Mouse (Mus musculus) midbrain, postnatal 0 days (tissue): ENCODE data around the gene Cyp20a1. TPM values are rescaled to one million over a fixed set of nuclear protein-coding genes. Genes with fewer than 3 reads are reported as not detected.

Experiments used
- ATAC-seq: fragments of 200-750 bp; cut with Nextera tagmentation; 2 replicates; pipeline ENCODE4 v1.8.0; 2017; ENCODE audit warnings: moderate number of reproducible peaks, mild to moderate bottlenecking, moderate TSS enrichment, moderate library complexity; ENCODE audit not compliant: low FRiP score
- DNase-seq: peaks from one replicate; pipeline ENCODE4 v3.0.0-alpha.2; 2015; ENCODE audit warnings: low spot score
- H3K27ac ChIP-seq: fragments of 300-500 bp; sonication (generic); 2 replicates; pipeline ENCODE4 v1.5.1; 2014; ENCODE audit warnings: low read depth, mild to moderate bottlenecking, low read length, mixed read lengths
- H3K27me3 ChIP-seq: fragments of 300-500 bp; sonication (generic); 2 replicates; pipeline ENCODE4 v1.6.1; 2014; ENCODE audit warnings: low read length, control low read depth, mixed read lengths; ENCODE audit not compliant: insufficient read depth
- H3K36me3 ChIP-seq: fragments of 300-500 bp; sonication (generic); 2 replicates; pipeline ENCODE4 v1.6.1; 2014; ENCODE audit warnings: low read length, control low read depth, mixed read lengths; ENCODE audit not compliant: insufficient read depth
- H3K4me1 ChIP-seq: fragments of 300-500 bp; sonication (generic); 2 replicates; pipeline ENCODE4 v1.6.1; 2014; ENCODE audit warnings: mild to moderate bottlenecking, control low read depth, antibody characterized with exemption, low read length, mixed read lengths; ENCODE audit not compliant: insufficient read depth
- H3K4me2 ChIP-seq: fragments of 300-500 bp; sonication (generic); 2 replicates; pipeline ENCODE4 v1.6.1; 2014; ENCODE audit warnings: low read depth, mild to moderate bottlenecking, low read length, mixed read lengths; ENCODE audit not compliant: poor library complexity, severe bottlenecking
- H3K4me3 ChIP-seq: fragments of 300-500 bp; sonication (generic); 2 replicates; pipeline ENCODE4 v1.5.1; 2014; ENCODE audit warnings: low read depth, mild to moderate bottlenecking, low read length, moderate library complexity
- H3K9ac ChIP-seq: fragments of 300-500 bp; sonication (generic); replicated peaks from 2 replicates; pipeline ENCODE4 v1.6.1; 2014; ENCODE audit warnings: mild to moderate bottlenecking, low read length, moderate library complexity, mixed read lengths; ENCODE audit not compliant: poor library complexity, severe bottlenecking
- H3K9me3 ChIP-seq: fragments of 300-500 bp; sonication (generic); 2 replicates; pipeline ENCODE4 v1.6.1; 2016; ENCODE audit warnings: low read length, control low read depth
- CTCF ChIP-seq: IDR thresholded peaks from 2 replicates; pipeline ENCODE4 v1.5.1; 2016; ENCODE audit warnings: antibody characterized with exemption, mild to moderate bottlenecking
- WGBS: fragments of 180-500 bp; shearing (Covaris S2); extraction: QIAGEN DNeasy Blood & Tissue Kit; methylation state at CpG from one replicate; pipeline ENCODE4 v1.1.7; 2014; 5-methylcytosine and 5-hydroxymethylcytosine counted together
- polyA plus RNA-seq: library from polyadenylated mRNA; unstranded; fragments of >200 nt; fragmentation: Nextera tagmentation; extraction: Ambion mirVana; gene quantifications from 2 replicates; pipeline ENCODE4 v1.2.1, GENCODE M21; 2015
- total RNA-seq: library from RNA; depleted of rRNA; stranded (reverse); fragments of >200 nt; gene quantifications from 2 replicates; pipeline ENCODE4 v1.2.3, GENCODE M21; 2014

Cyp20a1 gene
- total and polyA plus RNA-seq, 2 experiments from 2014 or later = 11.6 to 12.7 TPM

DNA sequence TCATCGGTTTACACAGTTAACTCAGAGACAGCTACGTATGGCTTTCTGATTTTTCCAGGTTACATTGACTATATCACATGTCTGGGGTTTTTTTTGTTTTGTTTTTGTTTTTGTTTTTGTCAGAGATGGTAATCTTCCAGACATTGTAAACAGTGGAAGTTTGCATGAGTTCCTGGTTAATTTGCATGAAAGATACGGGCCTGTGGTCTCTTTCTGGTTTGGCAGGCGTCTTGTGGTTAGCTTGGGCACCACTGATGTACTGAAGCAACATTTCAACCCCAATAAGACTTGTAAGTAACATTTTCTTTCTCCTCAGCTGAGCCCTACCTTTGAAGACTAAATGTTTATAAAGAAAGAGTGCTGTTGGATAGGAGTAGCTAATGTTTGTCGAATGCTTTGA is 9.7 kb downstream of the Cyp20a1 start:
- no peak for ATAC-seq
- no peaks in the 10 kb centered on the region; the same call in 1 of the 2 replicates for H3K36me3 ChIP-seq
- no peak overlapping the region for H3K27ac ChIP-seq
- no peaks in the 10 kb centered on the region for H3K4me1 ChIP-seq
- no peak for DNase-seq
- 92% methylated on average over 5 of the region's 5 CpGs for WGBS
- TF ChIP-seq CTCF = no peak
- no peak overlapping the region for H3K4me2 ChIP-seq
- no peak overlapping the region for H3K4me3 ChIP-seq
- H3K27me3 ChIP-seq = no peaks in the 10 kb centered on the region
- no peaks in the 10 kb centered on the region for H3K9me3 ChIP-seq
- no peak overlapping the region for H3K9ac ChIP-seq

DNA sequence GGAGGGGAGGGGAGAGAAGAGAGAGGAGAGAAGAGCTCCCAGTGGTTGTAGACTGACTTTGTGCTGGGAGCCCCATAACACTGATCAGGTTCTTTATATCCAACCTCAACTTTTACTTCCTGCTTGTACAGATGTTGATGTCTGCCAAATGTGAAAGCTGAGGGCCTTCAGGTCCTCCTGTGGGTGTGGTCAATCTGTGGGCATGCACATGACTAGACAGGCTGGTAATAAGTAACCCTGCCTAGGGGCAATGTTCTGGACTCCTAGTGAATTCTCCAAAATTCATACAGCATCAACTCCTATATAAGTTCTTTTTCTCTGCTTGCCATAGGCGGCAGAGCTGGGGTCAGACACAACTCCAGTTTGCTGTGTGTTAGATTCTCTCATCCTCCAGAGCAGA is 18.5 kb downstream of the Cyp20a1 start:
- no peak for TF ChIP-seq CTCF
- no peaks in the 10 kb centered on the region for H3K27me3 ChIP-seq
- H3K4me1 ChIP-seq = no peaks in the 10 kb centered on the region
- H3K36me3 ChIP-seq = no peaks in the 10 kb centered on the region
- no peaks in the 10 kb centered on the region for H3K9me3 ChIP-seq
- ATAC-seq (no peak), DNase-seq (no peak)
- no peak overlapping the region for H3K4me3 ChIP-seq
- H3K9ac ChIP-seq = no peak overlapping the region
- H3K27ac ChIP-seq = no peak overlapping the region
- H3K4me2 ChIP-seq = no peak overlapping the region
- 100% methylated on average over 1 of the region's 1 CpGs for WGBS

DNA sequence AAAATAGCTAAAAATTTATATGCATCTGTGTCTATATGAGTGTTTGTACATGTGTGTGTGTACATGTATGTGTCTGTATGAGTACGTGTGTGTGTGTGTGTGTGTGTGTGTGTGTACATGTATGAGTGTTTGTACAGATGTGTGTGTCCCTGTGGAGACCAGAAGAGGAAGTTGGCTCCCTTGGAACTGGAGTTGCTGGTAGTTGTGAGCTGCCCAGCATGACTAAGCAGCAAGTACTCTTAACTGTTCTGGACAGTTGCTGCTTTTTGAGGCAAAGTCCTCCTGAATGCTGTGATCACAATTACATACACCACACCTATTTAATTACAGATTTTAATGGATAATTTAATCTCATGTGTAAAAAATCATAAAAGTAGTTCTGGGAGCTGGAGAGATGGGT is 33.4 kb downstream of the Cyp20a1 start:
- Histone ChIP-seq H3K4me1 (no peaks in the 10 kb centered on the region), H3K4me2 (no peak overlapping the region), H3K9ac (no peak overlapping the region), H3K36me3 (no peaks in the 10 kb centered on the region), H3K27me3 (no peaks in the 10 kb centered on the region), H3K9me3 (no peaks in the 10 kb centered on the region), H3K27ac (no peak overlapping the region), H3K4me3 (no peak overlapping the region)
- TF ChIP-seq CTCF = no peak
- DNase-seq (no peak), ATAC-seq (no peak)
- 100% methylated on average over 1 of the region's 1 CpGs for WGBS

DNA sequence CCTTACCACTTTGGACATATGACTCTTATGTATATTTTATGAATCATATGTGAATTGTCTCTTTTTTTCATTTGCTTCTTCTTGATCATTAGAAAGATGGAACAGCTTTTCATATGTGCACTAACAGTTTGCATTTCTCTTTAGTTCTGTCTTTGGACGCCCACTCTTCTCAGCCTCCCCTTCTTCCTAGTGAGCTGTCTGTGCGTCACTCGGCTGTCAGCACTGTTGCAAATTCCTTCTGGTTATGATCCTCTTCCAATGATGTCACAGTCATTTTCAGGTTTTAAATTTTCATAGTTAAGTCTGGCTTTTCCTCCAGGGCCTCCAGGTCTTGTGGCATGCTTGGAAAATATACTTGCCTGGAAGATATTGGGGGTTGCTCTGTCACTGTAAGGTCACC is 38.8 kb downstream of the Cyp20a1 start:
- Histone ChIP-seq H3K27ac (no peak overlapping the region), H3K9me3 (no peaks in the 10 kb centered on the region), H3K4me1 (no peaks in the 10 kb centered on the region), H3K9ac (no peak overlapping the region), H3K4me2 (no peak overlapping the region), H3K36me3 (no peaks in the 10 kb centered on the region), H3K27me3 (no peaks in the 10 kb centered on the region), H3K4me3 (no peak overlapping the region)
- ATAC-seq = no peak
- WGBS = 86% methylated on average over 3 of the region's 3 CpGs
- DNase-seq = no peak
- TF ChIP-seq CTCF = no peak

DNA sequence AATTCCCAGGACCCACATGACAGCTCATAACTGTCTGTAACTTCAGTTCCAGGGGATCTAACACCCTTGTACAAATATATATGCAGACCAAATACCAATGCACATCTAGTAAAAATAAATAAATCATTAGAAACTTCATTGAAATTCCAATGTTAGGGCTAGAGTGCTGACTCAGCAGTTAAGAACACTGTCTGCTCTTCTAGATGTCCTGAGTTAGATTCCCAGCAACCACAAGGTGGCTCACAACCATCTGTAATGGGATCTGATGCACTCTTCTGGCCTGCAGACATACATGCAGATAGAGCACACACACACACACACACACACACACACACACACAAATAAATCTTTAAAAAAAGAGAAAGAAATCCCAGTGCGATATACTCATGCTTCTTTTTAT is 61.7 kb downstream of the Cyp20a1 start:
- Histone ChIP-seq H3K9me3 (no peaks in the 10 kb centered on the region), H3K27me3 (no peaks in the 10 kb centered on the region), H3K9ac (no peak overlapping the region), H3K4me2 (no peak overlapping the region), H3K36me3 (no peaks in the 10 kb centered on the region), H3K4me1 (0 out of 2 replicates have a peak, but pooled peaks cover 3% of the 10 kb centered on the region), H3K27ac (no peak overlapping the region), H3K4me3 (no peak overlapping the region)
- DNase-seq = peak; percentile 33
- peak; percentile 52 for TF ChIP-seq CTCF
- 97% methylated on average over 1 of the region's 1 CpGs for WGBS
- ATAC-seq = no peak

DNA sequence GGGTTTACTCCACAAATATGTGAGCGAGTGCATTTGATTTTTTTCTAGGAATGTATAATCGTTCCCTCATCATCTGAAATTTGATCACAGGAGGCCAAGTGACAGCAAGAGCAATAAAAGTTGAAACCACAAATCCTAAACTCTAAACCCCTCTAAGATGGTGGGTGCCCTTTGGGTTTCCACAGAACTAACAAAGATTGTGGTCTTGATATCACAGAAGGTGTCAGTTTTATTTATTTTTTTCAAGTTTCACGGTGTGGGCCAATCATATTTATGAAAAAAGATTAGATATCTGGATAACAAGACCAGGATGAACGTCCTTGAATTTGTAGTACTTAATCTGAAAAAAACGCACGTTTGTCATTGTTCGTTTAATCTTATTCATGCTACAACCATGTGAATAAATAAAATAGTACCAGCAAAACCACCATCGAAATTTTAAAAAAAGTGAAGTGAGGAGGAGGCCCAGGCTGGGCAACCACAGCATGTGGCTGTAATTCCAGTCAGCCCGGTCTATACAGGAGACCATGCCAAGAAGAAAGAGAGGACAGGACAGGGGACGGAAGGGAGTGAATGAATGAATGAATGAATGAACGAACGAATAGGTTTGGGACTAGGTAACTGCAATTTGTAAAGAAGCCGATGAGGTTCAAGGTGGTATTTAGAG is 65.5 kb downstream of the Cyp20a1 start:
- DNase-seq (no peak), ATAC-seq (peak; percentile 72)
- H3K27me3 ChIP-seq = no peaks in the 10 kb centered on the region
- H3K27ac ChIP-seq = peak overlapping the region; percentile 98
- H3K9ac ChIP-seq = peak overlapping the region; percentile 95
- H3K36me3 ChIP-seq = no peaks in the 10 kb centered on the region
- H3K4me3 ChIP-seq = peak overlapping the region; percentile 93
- peak overlapping the region; percentile 72 for H3K4me2 ChIP-seq
- peaks cover 8% of the 10 kb centered on the region; the same call in 1 of the 2 replicates for H3K4me1 ChIP-seq
- TF ChIP-seq CTCF = no peak
- 16% methylated on average over 13 of the region's 13 CpGs for WGBS
- no peaks in the 10 kb centered on the region for H3K9me3 ChIP-seq
